Mouse (Mus musculus) yolk sac, embryonic 10.5 days (tissue): ENCODE data around the gene Muc15.

ENCODE experiments used
- DNase-seq: peaks from one replicate; pipeline ENCODE4 v3.0.0-alpha.2; 2017; ENCODE audit warnings: low spot score

Muc15 gene

GRCm38 (mm10) chr2:110721290-110721753 lies at the start of gene Muc15:
Gene Muc15 (plus strand): TSS chr2:110721340.
- DNase-seq, result no peak

- no peak for DNase-seq
Measured at GRCm38 (mm10) chr2:110709436-110709835, 11.7 kb upstream of the Muc15 start.

GRCm38 (mm10) chr2:110710055-110710720 lies 11.0 kb upstream of the Muc15 start:
- DNase-seq, result no peak

- DNase-seq, result no peak
Measured at GRCm38 (mm10) chr2:110719051-110719450, 2.1 kb upstream of the Muc15 start.

GRCm38 (mm10) chr2:110722208-110722607 lies 1.1 kb downstream of the Muc15 start:
- no peak for DNase-seq

GRCm38 (mm10) chr2:110726106-110726505 lies 5.0 kb downstream of the Muc15 start:
- DNase-seq, result no peak

GRCm38 (mm10) chr2:110737236-110737635 lies 16.1 kb downstream of the Muc15 start:
- DNase-seq, result no peak

- DNase-seq, result no peak
Measured at GRCm38 (mm10) chr2:110737981-110738380, 16.8 kb downstream of the Muc15 start.

- no peak for DNase-seq
Measured at GRCm38 (mm10) chr2:110739781-110740180, 18.6 kb downstream of the Muc15 start.

- DNase-seq, result no peak
Measured at GRCm38 (mm10) chr2:110740493-110740892, 19.4 kb downstream of the Muc15 start.

GRCm38 (mm10) chr2:110757556-110757955 lies 36.4 kb downstream of the Muc15 start:
- DNase-seq, result no peak

- DNase-seq, result no peak
Measured at GRCm38 (mm10) chr2:110759434-110759833, 38.3 kb downstream of the Muc15 start.

GRCm38 (mm10) chr2:110787396-110787795 lies 66.3 kb downstream of the Muc15 start:
- no peak for DNase-seq
